In genomic region chr3:131271157-131271556, GRCm38 (mm10) we compare ENCODE assay signal across 8 mouse cellular contexts. TPM values are rescaled to one million over a fixed set of nuclear protein-coding genes. Genes with fewer than 3 reads are reported as not detected.
A peak's percentile ranks its signal among the peaks of the same experiment; 100 is the strongest.
DNase-seq lines count a peak whose midpoint lies in the region; ATAC-seq lines count a peak whose summit lies in the region.

No protein-coding gene starts in this region.

- H3K27ac ChIP-seq in embryonic facial prominence, embryonic 15.5 days (replicated peaks): peak overlapping the region; percentile 88
- peak overlapping the region; percentile 86 for H3K27ac ChIP-seq in stomach, embryonic 15.5 days

- peak overlapping the region; percentile 86 for H3K4me3 ChIP-seq in embryonic facial prominence, embryonic 15.5 days (replicated peaks)
- H3K4me3 ChIP-seq in stomach, embryonic 15.5 days (replicated peaks): peak overlapping the region; percentile 80

- H3K9me3 ChIP-seq in embryonic facial prominence, embryonic 15.5 days (replicated peaks): no peaks in the 10 kb centered on the region
- H3K9me3 ChIP-seq in stomach, embryonic 15.5 days: no peaks in the 10 kb centered on the region

- peaks cover 20% of the 10 kb centered on the region for H3K4me1 ChIP-seq in embryonic facial prominence, embryonic 15.5 days
- peaks cover 7% of the 10 kb centered on the region; the same call in 1 of the 2 replicates for H3K4me1 ChIP-seq in stomach, embryonic 15.5 days

- H3K36me3 ChIP-seq in embryonic facial prominence, embryonic 15.5 days: no peaks in the 10 kb centered on the region
- peaks cover 6% of the 10 kb centered on the region; the same call in 1 of the 2 replicates for H3K36me3 ChIP-seq in stomach, embryonic 15.5 days

- WGBS in embryonic facial prominence, embryonic 15.5 days: 7% methylated on average over 8 of the region's 8 CpGs
- WGBS in stomach, embryonic 15.5 days: 5% methylated on average over 8 of the region's 8 CpGs

- ATAC-seq in embryonic facial prominence, embryonic 15.5 days (ENCODE audit: insufficient number of reproducible peaks, low FRiP score, low TSS enrichment, low read depth): no peak
- peak; percentile 66 for ATAC-seq in megakaryocyte progenitor cell, adult 5-6 weeks (replicated peaks; ENCODE audit: poor library complexity)
- peak; percentile 28; the same call in 1 of the 2 replicates for ATAC-seq in stomach, embryonic 15.5 days (ENCODE audit: insufficient read depth, low FRiP score, low read depth)

- no peaks in the 10 kb centered on the region for H3K27me3 ChIP-seq in embryonic facial prominence, embryonic 15.5 days
- no peaks in the 10 kb centered on the region for H3K27me3 ChIP-seq in stomach, embryonic 15.5 days (replicated peaks)

- intact Hi-C loops in heart, postnatal 10 days (cut with DNase I): loop anchor here (2.0 kb wide), 1 partner anchor 24 kb away; no protein-coding TSS in a partner anchor

- peak; percentile 16 to 28 for DNase-seq in urinary bladder, adult 18-20 months (ENCODE audit: low spot score in 2 of 2)
- no peak for DNase-seq in urinary bladder, adult 2 months (ENCODE audit: low spot score)
- DNase-seq in heart, postnatal 10 days: peak; percentile 75 to 81
- peak; percentile 88 to 90 for DNase-seq in kidney, postnatal 36 days
- no peak for DNase-seq in left cerebral cortex, adult 9 months (ENCODE audit: low spot score in 2 of 2)

- H3K4me2 ChIP-seq in embryonic facial prominence, embryonic 15.5 days (replicated peaks): peak overlapping the region; percentile 62
- H3K4me2 ChIP-seq in stomach, embryonic 15.5 days: peak overlapping the region; percentile 69

- H3K9ac ChIP-seq in embryonic facial prominence, embryonic 15.5 days: peak overlapping the region; percentile 87
- peak overlapping the region; percentile 73 for H3K9ac ChIP-seq in stomach, embryonic 15.5 days

RNA-seq across cellular contexts. Expression of gene Hadh, which starts 0.7 kb away (rescaled TPM):
- polyA plus RNA-seq in urinary bladder, adult 2 months (2012; rRNA removed): 109 TPM in 2 replicates
- polyA plus RNA-seq in embryonic facial prominence, embryonic 15.5 days (2015; fragmentation: Nextera tagmentation; extraction: Ambion mirVana): 101 and 108 TPM in 2 replicates
- total RNA-seq in heart, postnatal 10 days (2021): 100 to 1,000 TPM; 573 to 586 TPM
- 65.5 and 76.6 TPM in 2 replicates for total RNA-seq in megakaryocyte progenitor cell, adult 5-6 weeks (2015)
- 59.2 and 61.1 TPM in 2 replicates for total RNA-seq in megakaryocyte progenitor cell, adult 5-6 weeks (2017)
- polyA plus RNA-seq in stomach, embryonic 15.5 days (2015; fragmentation: Nextera tagmentation; extraction: Ambion mirVana): 141 and 142 TPM in 2 replicates

RNA-seq across cellular contexts. Expression of gene Cyp2u1, which starts 31.9 kb away (rescaled TPM):
- 2.5 and 2.8 TPM in 2 replicates for polyA plus RNA-seq in urinary bladder, adult 2 months (2012; rRNA removed)
- polyA plus RNA-seq in embryonic facial prominence, embryonic 15.5 days (2015; fragmentation: Nextera tagmentation; extraction: Ambion mirVana): 1.5 and 1.7 TPM in 2 replicates
- 10 to 100 TPM; 28.7 to 29.2 TPM for total RNA-seq in heart, postnatal 10 days (2021)
- total RNA-seq in megakaryocyte progenitor cell, adult 5-6 weeks (2015): 0.86 and 1.1 TPM in 2 replicates
- total RNA-seq in megakaryocyte progenitor cell, adult 5-6 weeks (2017): 0.81 and 0.92 TPM in 2 replicates
- polyA plus RNA-seq in stomach, embryonic 15.5 days (2015; fragmentation: Nextera tagmentation; extraction: Ambion mirVana): 2.1 and 2.4 TPM in 2 replicates

Comparison
In these comparisons a context has a peak if more than half of its experiments do, and no peak if none do; other contexts are left out.
1. DNase-seq: peak in urinary bladder, adult 18-20 months (2 of 2), heart, postnatal 10 days (2 of 2) and kidney, postnatal 36 days (2 of 2); none in urinary bladder, adult 2 months (single experiment) and left cerebral cortex, adult 9 months (0 of 2).